Mouse (Mus musculus): ENCODE measurements around the gene Alpk3.

- TF ChIP-seq MAFK (IDR thresholded peaks at IDR 0.05; ENCODE audit: borderline replicate concordance, low read depth, low read length) (no peak), POLR2A (IDR thresholded peaks at IDR 0.05; ENCODE audit: control insufficient read depth in 1 of 2, insufficient read depth in 1 of 2, low read depth in 1 of 2, low read length in 2 of 2, poor library complexity in 1 of 2) (no peak), USF1 (IDR thresholded peaks at IDR 0.05; ENCODE audit: low read depth, low read length) (no peak), CTCF (IDR thresholded peaks at IDR 0.05 in 2 of 3, conservative IDR thresholded peaks at IDR 0.05 in 1 of 3; ENCODE audit: control insufficient read depth in 1 of 3, insufficient read depth in 1 of 3, low read depth in 2 of 3, low read length in 3 of 3, poor library complexity in 1 of 3, severe bottlenecking in 1 of 3) (no peak), TBP (IDR thresholded peaks at IDR 0.05; ENCODE audit: low read depth, low read length) (no peak), JUND (IDR thresholded peaks at IDR 0.05; ENCODE audit: low read depth, low read length) (no peak), MYB (IDR thresholded peaks at IDR 0.05; ENCODE audit: low read depth, low read length) (no peak), ZC3H11A (IDR thresholded peaks at IDR 0.05; ENCODE audit: low read depth, low read length) (no peak)
These were observed 42.9 kb downstream of the Alpk3 start for GRCm38 (mm10) chr7:81100341-81100740.

All from MEL (cell line).